Mouse (Mus musculus) midbrain, embryonic 13.5 days (tissue): ENCODE measurements around the gene Rexo1. TPM values are rescaled to one million over a fixed set of nuclear protein-coding genes. Genes with fewer than 3 reads are reported as not detected.
"Not testable (repeated sequence)": the region's sequence is repeated elsewhere in the genome, so short reads cannot be mapped to it uniquely, and the experiment has no call there.

Experiments
- ATAC-seq: fragments of 200-750 bp; cut with Nextera tagmentation; 2 replicates; pipeline ENCODE4 v1.8.0; 2017; ENCODE audit warnings: mild to moderate bottlenecking, moderate TSS enrichment, moderate library complexity
- H3K27ac ChIP-seq: fragments of 300-500 bp; sonication (generic); 2 replicates; pipeline ENCODE4 v1.5.1; 2015; ENCODE audit warnings: inconsistent platforms, mild to moderate bottlenecking, moderate library complexity
- H3K27me3 ChIP-seq: fragments of 300-500 bp; sonication (generic); 2 replicates; pipeline ENCODE4 v1.6.1; 2015; ENCODE audit warnings: mild to moderate bottlenecking, inconsistent platforms
- H3K36me3 ChIP-seq: fragments of 300-500 bp; sonication (generic); 2 replicates; pipeline ENCODE4 v1.6.1; 2015; ENCODE audit warnings: mild to moderate bottlenecking, inconsistent platforms
- H3K4me1 ChIP-seq: fragments of 300-500 bp; sonication (generic); replicated peaks from 2 replicates; pipeline ENCODE4 v1.6.1; 2015; ENCODE audit warnings: inconsistent platforms
- H3K4me2 ChIP-seq: fragments of 300-500 bp; sonication (generic); replicated peaks from 2 replicates; pipeline ENCODE4 v1.6.1; 2015; ENCODE audit warnings: moderate library complexity, mild to moderate bottlenecking, inconsistent platforms
- H3K4me3 ChIP-seq: fragments of 300-500 bp; sonication (generic); replicated peaks from 2 replicates; pipeline ENCODE4 v1.5.1; 2015; ENCODE audit warnings: mild to moderate bottlenecking, inconsistent platforms
- H3K9ac ChIP-seq: fragments of 300-500 bp; sonication (generic); replicated peaks from 2 replicates; pipeline ENCODE4 v1.6.1; 2015; ENCODE audit warnings: mild to moderate bottlenecking, inconsistent platforms
- H3K9me3 ChIP-seq: fragments of 300-500 bp; sonication (generic); 2 replicates; pipeline ENCODE4 v1.6.1; 2016; ENCODE audit warnings: mild to moderate bottlenecking, inconsistent platforms
- WGBS: fragments of 180-500 bp; shearing (Covaris S2); methylation state at CpG from one replicate; pipeline ENCODE4 v1.1.7; 2015; 5-methylcytosine and 5-hydroxymethylcytosine counted together
- polyA plus RNA-seq: library from polyadenylated mRNA; unstranded; fragments of >200 nt; fragmentation: Nextera tagmentation; extraction: Ambion mirVana; gene quantifications from 2 replicates; pipeline ENCODE4 v1.2.1, GENCODE M21; 2015

Rexo1 gene
- polyA plus RNA-seq: 28.8 and 32.6 TPM in 2 replicates

GRCm38 (mm10) chr10:80561116-80561944, at the start of gene Rexo1:
Gene Rexo1, minus strand, starts transcription at chr10:80561560.
- Histone ChIP-seq H3K9ac (peak within 1 kb of the TSS; percentile 93), H3K9me3 (no peaks in the 10 kb centered on the region), H3K4me1 (peaks cover 52% of the 10 kb centered on the region), H3K36me3 (no peaks in the 10 kb centered on the region), H3K27me3 (no peaks in the 10 kb centered on the region), H3K4me3 (peak within 1 kb of the TSS; percentile 65), H3K4me2 (peak within 1 kb of the TSS; percentile 94), H3K27ac (peak within 1 kb of the TSS; percentile 91)
- WGBS: under 1% methylated on average over 70 of the region's 72 CpGs
- ATAC-seq: peak; percentile 78

GRCm38 (mm10) chr10:80611024-80611423, 49.7 kb upstream of the Rexo1 start:
- peaks cover 80% of the 10 kb centered on the region for H3K36me3 ChIP-seq
- H3K4me1 ChIP-seq: no peaks in the 10 kb centered on the region
- ATAC-seq: 0 out of 2 replicates have a peak, but pooled peaks have one; percentile 28
- H3K4me2 ChIP-seq: no peak overlapping the region
- no peak overlapping the region for H3K27ac ChIP-seq
- no peak overlapping the region for H3K4me3 ChIP-seq
- no peak overlapping the region for H3K9ac ChIP-seq
- WGBS: 83% methylated on average over 4 of the region's 4 CpGs
- no peaks in the 10 kb centered on the region for H3K27me3 ChIP-seq
- no peaks in the 10 kb centered on the region for H3K9me3 ChIP-seq

- H3K27ac ChIP-seq: no peak overlapping the region
- H3K4me2 ChIP-seq: no peak overlapping the region
- H3K9ac ChIP-seq: no peak overlapping the region
- H3K36me3 ChIP-seq: peaks cover 73% of the 10 kb centered on the region
- H3K9me3 ChIP-seq: no peaks in the 10 kb centered on the region
- no peak overlapping the region for H3K4me3 ChIP-seq
- no peaks in the 10 kb centered on the region for H3K27me3 ChIP-seq
- no peak for ATAC-seq
- no peaks in the 10 kb centered on the region for H3K4me1 ChIP-seq
- 92% methylated on average over 9 of the region's 9 CpGs for WGBS
Observed at GRCm38 (mm10) chr10:80610116-80610785, 48.9 kb upstream of the Rexo1 start.

- peaks cover 3% of the 10 kb centered on the region for H3K4me1 ChIP-seq
- H3K27ac ChIP-seq: no peak overlapping the region
- peaks cover 64% of the 10 kb centered on the region for H3K36me3 ChIP-seq
- WGBS: 89% methylated on average over 10 of the region's 10 CpGs
- no peaks in the 10 kb centered on the region for H3K27me3 ChIP-seq
- H3K4me2 ChIP-seq: no peak overlapping the region
- no peaks in the 10 kb centered on the region for H3K9me3 ChIP-seq
- H3K9ac ChIP-seq: no peak overlapping the region
- H3K4me3 ChIP-seq: no peak overlapping the region
- ATAC-seq: no peak
Observed at GRCm38 (mm10) chr10:80609269-80609924, 48.0 kb upstream of the Rexo1 start.

GRCm38 (mm10) chr10:80608435-80608834, 47.1 kb upstream of the Rexo1 start:
- peaks cover 56% of the 10 kb centered on the region for H3K36me3 ChIP-seq
- H3K4me3 ChIP-seq: no peak overlapping the region
- H3K27me3 ChIP-seq: no peaks in the 10 kb centered on the region
- H3K4me2 ChIP-seq: no peak overlapping the region
- peaks cover 13% of the 10 kb centered on the region for H3K4me1 ChIP-seq
- H3K9ac ChIP-seq: no peak overlapping the region
- H3K27ac ChIP-seq: no peak overlapping the region
- no peak for ATAC-seq
- WGBS: 93% methylated on average over 3 of the region's 3 CpGs
- H3K9me3 ChIP-seq: no peaks in the 10 kb centered on the region

GRCm38 (mm10) chr10:80606737-80607350, 45.5 kb upstream of the Rexo1 start:
- no peak overlapping the region for H3K9ac ChIP-seq
- ATAC-seq: no peak
- H3K36me3 ChIP-seq: peaks cover 44% of the 10 kb centered on the region
- H3K4me3 ChIP-seq: no peak overlapping the region
- WGBS: 96% methylated on average over 34 of the region's 34 CpGs
- peaks cover 20% of the 10 kb centered on the region for H3K4me1 ChIP-seq
- no peaks in the 10 kb centered on the region for H3K27me3 ChIP-seq
- H3K27ac ChIP-seq: no peak overlapping the region
- H3K9me3 ChIP-seq: no peaks in the 10 kb centered on the region
- H3K4me2 ChIP-seq: no peak overlapping the region

GRCm38 (mm10) chr10:80606306-80606705, 44.9 kb upstream of the Rexo1 start:
- no peak overlapping the region for H3K4me2 ChIP-seq
- H3K9ac ChIP-seq: no peak overlapping the region
- no peak overlapping the region for H3K27ac ChIP-seq
- no peaks in the 10 kb centered on the region for H3K27me3 ChIP-seq
- H3K36me3 ChIP-seq: peaks cover 41% of the 10 kb centered on the region
- H3K4me3 ChIP-seq: no peak overlapping the region
- ATAC-seq: no peak
- no peaks in the 10 kb centered on the region for H3K9me3 ChIP-seq
- 94% methylated on average over 23 of the region's 23 CpGs for WGBS
- peaks cover 20% of the 10 kb centered on the region for H3K4me1 ChIP-seq

GRCm38 (mm10) chr10:80605721-80606120, 44.4 kb upstream of the Rexo1 start, which contains the start of gene Gm49322:
Gene Gm49322, plus strand, starts transcription at chr10:80606021.
- not testable (repeated sequence) for H3K4me2 ChIP-seq, H3K4me3 ChIP-seq, H3K9ac ChIP-seq, ATAC-seq, H3K27me3 ChIP-seq, H3K9me3 ChIP-seq, H3K27ac ChIP-seq
- WGBS: 86% methylated on average over 4 of the region's 4 CpGs
- peaks cover 20% of the 10 kb centered on the region for H3K4me1 ChIP-seq
- peaks cover 40% of the 10 kb centered on the region for H3K36me3 ChIP-seq

GRCm38 (mm10) chr10:80604988-80605387, 43.6 kb upstream of the Rexo1 start:
- peaks cover 20% of the 10 kb centered on the region for H3K4me1 ChIP-seq
- no peak overlapping the region for H3K27ac ChIP-seq
- WGBS: 84% methylated on average over 2 of the region's 2 CpGs
- H3K36me3 ChIP-seq: peaks cover 40% of the 10 kb centered on the region
- H3K4me3 ChIP-seq: no peak overlapping the region
- H3K4me2 ChIP-seq: no peak overlapping the region
- no peak for ATAC-seq
- H3K9me3 ChIP-seq: no peaks in the 10 kb centered on the region
- no peak overlapping the region for H3K9ac ChIP-seq
- H3K27me3 ChIP-seq: no peaks in the 10 kb centered on the region

GRCm38 (mm10) chr10:80604001-80604509, 42.7 kb upstream of the Rexo1 start:
- Histone ChIP-seq H3K27ac (peak overlapping the region; percentile 90; the same call in 1 of the 2 replicates), H3K4me3 (peak overlapping the region; percentile 69), H3K4me1 (peaks cover 20% of the 10 kb centered on the region), H3K27me3 (no peaks in the 10 kb centered on the region), H3K9me3 (no peaks in the 10 kb centered on the region), H3K36me3 (peaks cover 31% of the 10 kb centered on the region), H3K4me2 (peak overlapping the region; percentile 96), H3K9ac (peak overlapping the region; percentile 78)
- 93% methylated on average over 7 of the region's 7 CpGs for WGBS
- no peak for ATAC-seq

GRCm38 (mm10) chr10:80603364-80603763, 42.0 kb upstream of the Rexo1 start:
- 43% methylated on average over 7 of the region's 7 CpGs for WGBS

More at GRCm38 (mm10) chr10:80603364-80603763, 42.0 kb upstream of the Rexo1 start:
- Histone ChIP-seq H3K4me1 (peaks cover 20% of the 10 kb centered on the region), H3K4me3 (peak overlapping the region; percentile 69), H3K9ac (peak overlapping the region; percentile 78), H3K9me3 (no peaks in the 10 kb centered on the region), H3K27me3 (no peaks in the 10 kb centered on the region), H3K4me2 (peak overlapping the region; percentile 96), H3K27ac (peak overlapping the region; percentile 90), H3K36me3 (peaks cover 24% of the 10 kb centered on the region)
- peak; percentile 58 for ATAC-seq
